Mouse (Mus musculus) cerebellum, adult 2 months (tissue): ENCODE measurements around the gene Ahcyl2.

Source experiments
- CTCF ChIP-seq: fragments of 200-500 bp; IDR thresholded peaks from 2 replicates; pipeline ENCODE4 v1.5.1; 2011; ENCODE audit warnings: low read depth, mild to moderate bottlenecking, control low read depth, low read length, moderate library complexity, borderline replicate concordance; ENCODE audit not compliant: insufficient read depth
- POLR2A ChIP-seq: fragments of 200-500 bp; IDR thresholded peaks from 2 replicates; pipeline ENCODE4 v1.6.1; 2011; ENCODE audit warnings: low read length, control low read depth, borderline replicate concordance; ENCODE audit not compliant: insufficient read depth

DNA sequence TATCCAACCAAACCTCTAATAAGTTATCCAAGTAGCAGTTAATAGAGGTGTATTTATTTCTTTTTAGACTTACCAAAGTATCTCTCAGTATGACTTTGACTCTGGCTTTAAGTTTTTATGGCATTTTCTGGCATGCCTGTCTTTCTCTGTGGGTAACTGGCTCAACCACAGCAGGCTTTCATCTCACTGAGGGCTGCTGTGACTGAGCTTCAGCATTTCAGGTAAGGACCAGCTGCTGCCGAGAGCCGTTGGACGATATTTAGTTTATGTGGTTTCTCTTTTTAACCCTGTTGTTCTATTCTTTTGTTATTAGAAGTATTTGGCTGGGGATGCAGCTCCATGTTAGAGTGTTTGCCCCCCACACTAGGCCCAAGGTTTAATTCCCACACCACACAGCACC lies 129.2 kb downstream of the Ahcyl2 start:
- TF ChIP-seq CTCF (no peak), POLR2A (no peak)
